Mouse (Mus musculus) intestine, embryonic 15.5 days (tissue): Measurements from ENCODE around the gene G530012D18Rik. TPM values are rescaled to one million over a fixed set of nuclear protein-coding genes. Genes with fewer than 3 reads are reported as not detected.
"Not testable (repeated sequence)": the region's sequence is repeated elsewhere in the genome, so short reads cannot be mapped to it uniquely, and the experiment has no call there.

Source experiments
- ATAC-seq: fragments of 200-750 bp; cut with Nextera tagmentation; 2 replicates; pipeline ENCODE4 v1.8.0; 2017; ENCODE audit warnings: moderate TSS enrichment, moderate library complexity
- H3K27ac ChIP-seq: fragments of 300-500 bp; sonication (generic); 2 replicates; pipeline ENCODE4 v1.5.1; 2015; ENCODE audit warnings: mild to moderate bottlenecking, inconsistent platforms
- H3K27me3 ChIP-seq: fragments of 300-500 bp; sonication (generic); replicated peaks from 2 replicates; pipeline ENCODE4 v1.6.1; 2015; ENCODE audit warnings: inconsistent platforms
- H3K36me3 ChIP-seq: fragments of 300-500 bp; sonication (generic); 2 replicates; pipeline ENCODE4 v1.6.1; 2015; ENCODE audit warnings: inconsistent platforms
- H3K4me1 ChIP-seq: fragments of 300-500 bp; sonication (generic); replicated peaks from 2 replicates; pipeline ENCODE4 v1.6.1; 2015; ENCODE audit warnings: inconsistent platforms
- H3K4me2 ChIP-seq: fragments of 300-500 bp; sonication (generic); replicated peaks from 2 replicates; pipeline ENCODE4 v1.6.1; 2015; ENCODE audit warnings: mild to moderate bottlenecking, inconsistent platforms
- H3K4me3 ChIP-seq: fragments of 300-500 bp; sonication (generic); replicated peaks from 2 replicates; pipeline ENCODE4 v1.5.1; 2015; ENCODE audit warnings: inconsistent platforms
- H3K9ac ChIP-seq: fragments of 300-500 bp; sonication (generic); 2 replicates; pipeline ENCODE4 v1.6.1; 2015; ENCODE audit warnings: inconsistent platforms
- H3K9me3 ChIP-seq: fragments of 300-500 bp; sonication (generic); 2 replicates; pipeline ENCODE4 v1.6.1; 2016; ENCODE audit warnings: inconsistent platforms
- WGBS: fragments of 180-500 bp; shearing (Covaris S2); methylation state at CpG from one replicate; pipeline ENCODE4 v1.1.7; 2015; 5-methylcytosine and 5-hydroxymethylcytosine counted together
- polyA plus RNA-seq: library from polyadenylated mRNA; unstranded; fragments of >200 nt; fragmentation: Nextera tagmentation; extraction: Ambion mirVana; gene quantifications from 2 replicates; pipeline ENCODE4 v1.2.1, GENCODE M21; 2015

G530012D18Rik gene
- not detected in 2 replicates for polyA plus RNA-seq

- H3K9ac ChIP-seq, H3K4me3 ChIP-seq, H3K9me3 ChIP-seq, H3K36me3 ChIP-seq, ATAC-seq, H3K4me1 ChIP-seq, H3K4me2 ChIP-seq, H3K27me3 ChIP-seq, H3K27ac ChIP-seq: not testable (repeated sequence)
- 74% methylated on average over 2 of the region's 3 CpGs for WGBS
These were observed at the start of gene G530012D18Rik for GRCm38 (mm10) chr1:85575376-85575775. Gene G530012D18Rik (plus strand): TSS chr1:85575676.

DNA sequence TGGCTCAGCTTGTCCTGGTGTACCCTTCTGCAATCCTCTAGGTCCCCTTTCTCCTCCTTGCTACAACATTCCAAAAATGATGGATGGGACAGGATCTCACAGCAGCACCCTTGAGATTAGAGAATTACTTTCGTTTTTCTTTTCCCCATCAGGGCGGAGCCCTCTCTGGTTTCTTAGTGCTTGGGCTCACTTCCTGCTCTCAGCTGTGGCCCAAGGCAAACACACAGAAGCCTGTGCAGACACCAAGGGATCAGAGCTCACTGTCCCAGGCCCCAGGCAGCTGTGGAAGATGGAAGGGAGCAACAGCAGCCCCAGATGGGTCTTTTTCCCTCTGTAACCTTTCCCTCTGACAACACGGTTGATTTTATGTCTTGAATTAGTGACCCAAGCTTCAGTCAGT is 49.1 kb upstream of the G530012D18Rik start:
- H3K4me2 ChIP-seq, H3K9me3 ChIP-seq, H3K27ac ChIP-seq, H3K9ac ChIP-seq, H3K27me3 ChIP-seq, H3K36me3 ChIP-seq, H3K4me3 ChIP-seq, H3K4me1 ChIP-seq, ATAC-seq: not testable (repeated sequence)
- WGBS = 60% methylated on average over 3 of the region's 3 CpGs

DNA sequence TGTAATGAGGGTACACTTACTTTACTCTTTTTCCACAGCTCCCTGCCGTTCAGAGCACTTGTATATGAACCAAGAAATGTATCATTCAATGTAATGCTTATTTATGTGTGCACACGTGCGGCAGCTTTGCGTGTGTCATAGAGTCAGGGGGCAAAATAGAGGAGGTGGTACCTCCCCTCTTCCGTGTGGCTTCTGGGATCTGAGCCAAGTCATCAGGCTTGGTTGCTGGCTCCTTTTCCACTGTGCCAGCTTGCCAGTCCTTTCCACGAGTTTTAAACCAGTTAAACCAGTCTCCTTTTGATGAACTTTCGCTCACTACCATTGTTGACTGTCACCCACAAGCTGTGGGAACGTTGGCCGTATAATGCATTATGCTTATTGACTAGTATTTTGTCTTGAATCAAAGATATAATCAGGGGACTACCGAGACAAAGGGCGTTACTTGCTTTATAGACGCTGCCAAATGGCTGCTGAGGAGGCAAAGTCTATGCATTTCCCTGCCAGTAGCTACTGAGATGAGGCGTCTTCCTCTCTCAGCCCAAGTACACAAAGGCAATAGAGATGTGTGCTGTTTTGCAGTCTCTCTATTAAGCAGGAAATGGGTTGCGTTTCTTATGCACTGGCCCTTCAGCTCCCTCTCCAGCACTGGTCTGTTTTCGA is 46.9 kb upstream of the G530012D18Rik start:
- H3K27me3 ChIP-seq, H3K4me3 ChIP-seq, H3K4me2 ChIP-seq, H3K36me3 ChIP-seq, ATAC-seq, H3K9me3 ChIP-seq, H3K4me1 ChIP-seq, H3K27ac ChIP-seq, H3K9ac ChIP-seq: not testable (repeated sequence)
- 75% methylated on average over 13 of the region's 15 CpGs for WGBS

- not testable (repeated sequence) for H3K36me3 ChIP-seq, H3K27ac ChIP-seq, H3K4me1 ChIP-seq, H3K4me3 ChIP-seq, ATAC-seq, H3K9ac ChIP-seq, H3K27me3 ChIP-seq, H3K4me2 ChIP-seq, H3K9me3 ChIP-seq
- 59% methylated on average over 4 of the region's 4 CpGs for WGBS
These were observed 31.7 kb upstream of the G530012D18Rik start for GRCm38 (mm10) chr1:85543818-85544217.

- H3K4me3 ChIP-seq, ATAC-seq, H3K9me3 ChIP-seq, H3K27me3 ChIP-seq, H3K4me1 ChIP-seq, H3K36me3 ChIP-seq, H3K4me2 ChIP-seq, H3K9ac ChIP-seq, H3K27ac ChIP-seq: not testable (repeated sequence)
These were observed 29.0 kb upstream of the G530012D18Rik start for GRCm38 (mm10) chr1:85546442-85546841.

DNA sequence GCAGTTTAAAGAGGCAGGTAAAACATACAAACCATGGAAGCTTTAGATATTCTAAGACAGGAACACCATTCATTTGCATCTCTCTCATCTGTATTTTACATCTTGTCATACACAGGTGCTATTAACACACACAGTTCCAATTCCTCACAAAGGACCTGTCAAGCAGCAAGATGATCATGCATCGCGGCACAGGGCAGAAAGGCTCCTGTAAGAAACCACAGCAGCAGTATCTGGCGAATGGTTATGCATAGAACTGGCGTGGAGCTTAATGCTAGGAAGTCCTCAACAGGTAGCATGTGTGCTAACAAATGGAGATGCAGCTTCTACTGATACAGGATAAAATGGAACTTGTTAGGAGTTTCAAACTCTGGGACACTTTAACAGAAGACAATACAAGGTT is 20.2 kb upstream of the G530012D18Rik start:
- not testable (repeated sequence) for H3K9me3 ChIP-seq, H3K9ac ChIP-seq, H3K27me3 ChIP-seq, H3K4me3 ChIP-seq, H3K4me2 ChIP-seq, H3K27ac ChIP-seq, ATAC-seq, H3K4me1 ChIP-seq, H3K36me3 ChIP-seq
- WGBS = 81% methylated on average over 4 of the region's 4 CpGs

GRCm38 (mm10) chr1:85573554-85573953 is 1.9 kb upstream of the G530012D18Rik start:
- H3K4me2 ChIP-seq = not testable (repeated sequence)

GRCm38 (mm10) chr1:85578372-85579010 is 3.0 kb downstream of the G530012D18Rik start:
- H3K4me3 ChIP-seq, H3K9ac ChIP-seq, H3K27me3 ChIP-seq, H3K36me3 ChIP-seq, ATAC-seq, H3K4me1 ChIP-seq, H3K9me3 ChIP-seq, H3K4me2 ChIP-seq, H3K27ac ChIP-seq: not testable (repeated sequence)
- 59% methylated on average over 3 of the region's 3 CpGs for WGBS

More at GRCm38 (mm10) chr1:85573554-85573953, 1.9 kb upstream of the G530012D18Rik start:
- not testable (repeated sequence) for ATAC-seq, H3K4me1 ChIP-seq, H3K9ac ChIP-seq, H3K36me3 ChIP-seq, H3K4me3 ChIP-seq, H3K9me3 ChIP-seq, H3K27me3 ChIP-seq, H3K27ac ChIP-seq
- 75% methylated on average over 4 of the region's 4 CpGs for WGBS

GRCm38 (mm10) chr1:85579199-85580147 is 4.0 kb downstream of the G530012D18Rik start:
- H3K27ac ChIP-seq, H3K36me3 ChIP-seq, H3K4me1 ChIP-seq, H3K4me3 ChIP-seq, H3K9me3 ChIP-seq, H3K4me2 ChIP-seq, ATAC-seq, H3K9ac ChIP-seq, H3K27me3 ChIP-seq: not testable (repeated sequence)
- WGBS = 59% methylated on average over 6 of the region's 7 CpGs

- not testable (repeated sequence) for H3K27ac ChIP-seq, H3K9ac ChIP-seq, H3K27me3 ChIP-seq, H3K36me3 ChIP-seq, H3K4me2 ChIP-seq, H3K4me1 ChIP-seq, H3K9me3 ChIP-seq, ATAC-seq, H3K4me3 ChIP-seq
- 66% methylated on average over 3 of the region's 4 CpGs for WGBS
These were observed 4.7 kb downstream of the G530012D18Rik start for GRCm38 (mm10) chr1:85580148-85580534.

GRCm38 (mm10) chr1:85580578-85580977 is 5.1 kb downstream of the G530012D18Rik start:
- H3K4me2 ChIP-seq, H3K27ac ChIP-seq, H3K4me1 ChIP-seq, ATAC-seq, H3K27me3 ChIP-seq, H3K4me3 ChIP-seq, H3K9ac ChIP-seq, H3K36me3 ChIP-seq, H3K9me3 ChIP-seq: not testable (repeated sequence)
- 55% methylated on average over 3 of the region's 3 CpGs for WGBS

GRCm38 (mm10) chr1:85581518-85581917 is 6.0 kb downstream of the G530012D18Rik start:
- H3K27ac ChIP-seq, H3K9me3 ChIP-seq, ATAC-seq, H3K27me3 ChIP-seq, H3K4me2 ChIP-seq, H3K4me3 ChIP-seq, H3K36me3 ChIP-seq, H3K4me1 ChIP-seq, H3K9ac ChIP-seq: not testable (repeated sequence)
- 31% methylated on average over 5 of the region's 5 CpGs for WGBS
